In genomic region chr11:87778100-87778765, GRCm38 (mm10) we compare ENCODE assay signal across 9 mouse cellular contexts. TPM values are rescaled to one million over a fixed set of nuclear protein-coding genes. Genes with fewer than 3 reads are reported as not detected.
DNase-seq lines count a peak whose midpoint lies in the region; ATAC-seq lines count a peak whose summit lies in the region.
"Had no signal": no experiment of that assay in that cellular context is flagged by ENCODE, and none has a peak within 500 bp of the region (broad histone marks: within the 10 kb centered on the region; RNA-seq: fewer than 3 reads in every experiment).

No protein-coding gene starts in this region.

- peak overlapping the region; percentile 72 for H3K4me2 ChIP-seq in heart, embryonic 15.5 days
- peak overlapping the region; percentile 54 for H3K4me2 ChIP-seq in liver, embryonic 16.5 days (ENCODE audit: low read depth, low read length)
- H3K4me2 ChIP-seq in neural tube, embryonic 14.5 days (ENCODE audit: low read depth, low read length), result peak overlapping the region; percentile 43

- H3K9me3 ChIP-seq in heart, embryonic 10.5 days, result no peaks in the 10 kb centered on the region
- no peaks in the 10 kb centered on the region for H3K9me3 ChIP-seq in heart, embryonic 15.5 days (replicated peaks)
- no peaks in the 10 kb centered on the region for H3K9me3 ChIP-seq in liver, embryonic 16.5 days (replicated peaks; ENCODE audit: control insufficient read depth, low read length)
- no peaks in the 10 kb centered on the region for H3K9me3 ChIP-seq in neural tube, embryonic 14.5 days (ENCODE audit: control insufficient read depth, low read length)
- H3K9me3 ChIP-seq: G1E had no signal

- ATAC-seq in heart, embryonic 15.5 days (replicated peaks; ENCODE audit: insufficient number of reproducible peaks, insufficient read depth, low FRiP score, low read depth), result peak; percentile 61; the same call in 1 of the 2 replicates
- peak; percentile 72 for ATAC-seq in liver, embryonic 16.5 days (ENCODE audit: low read depth)
- ATAC-seq in neural tube, embryonic 14.5 days (ENCODE audit: low read depth), result peak; percentile 69; the same call in 1 of the 2 replicates

- intact Hi-C loops in heart, postnatal 10 days (cut with DNase I), result no loop called here

- WGBS in heart, embryonic 10.5 days, result 7% methylated on average over 31 of the region's 32 CpGs
- WGBS in heart, embryonic 15.5 days, result 13% methylated on average over 31 of the region's 32 CpGs
- 28% methylated on average over 29 of the region's 32 CpGs for WGBS in liver, embryonic 16.5 days (ENCODE audit: insufficient replicate concordance)
- WGBS in neural tube, embryonic 14.5 days, result 6% methylated on average over 28 of the region's 32 CpGs

- H3K36me3 ChIP-seq in heart, embryonic 10.5 days, result no peaks in the 10 kb centered on the region
- no peaks in the 10 kb centered on the region for H3K36me3 ChIP-seq in heart, embryonic 15.5 days
- no peaks in the 10 kb centered on the region for H3K36me3 ChIP-seq in liver, embryonic 16.5 days (ENCODE audit: control insufficient read depth, insufficient read depth)
- peaks cover 9% of the 10 kb centered on the region for H3K36me3 ChIP-seq in neural tube, embryonic 14.5 days (ENCODE audit: control insufficient read depth, insufficient read depth, low read length)

- peak overlapping the region; percentile 56 for H3K4me3 ChIP-seq in heart, embryonic 10.5 days
- peak overlapping the region; percentile 42 for H3K4me3 ChIP-seq in heart, embryonic 15.5 days
- peak overlapping the region; percentile 20 for H3K4me3 ChIP-seq in liver, embryonic 16.5 days (ENCODE audit: low read depth, low read length)
- H3K4me3 ChIP-seq in neural tube, embryonic 14.5 days (ENCODE audit: low read depth, low read length), result peak overlapping the region; percentile 11; the same call in 1 of the 2 replicates

- H3K27ac ChIP-seq in heart, embryonic 10.5 days, result peak overlapping the region; percentile 56
- H3K27ac ChIP-seq in heart, embryonic 15.5 days, result no peak overlapping the region
- H3K27ac ChIP-seq in liver, embryonic 16.5 days (ENCODE audit: low read length), result no peak overlapping the region
- H3K27ac ChIP-seq in neural tube, embryonic 14.5 days (ENCODE audit: low read depth, low read length), result no peak overlapping the region

- DNase-seq in heart, embryonic 10.5 days (ENCODE audit: low spot score), result peak; percentile 90
- no peak for DNase-seq in heart, postnatal 10 days
- DNase-seq in cerebellum, postnatal 10 days, result peak; percentile 78 to 85
- DNase-seq in kidney, postnatal 14 days, result peak; percentile 90
- peak; percentile 47 to 52 for DNase-seq in urinary bladder, postnatal 36 days (ENCODE audit: low spot score in 2 of 2)

- H3K27me3 ChIP-seq in heart, embryonic 10.5 days (ENCODE audit: insufficient read depth, poor library complexity, severe bottlenecking), result peaks cover 88% of the 10 kb centered on the region
- peaks cover 68% of the 10 kb centered on the region for H3K27me3 ChIP-seq in heart, embryonic 15.5 days
- no peaks in the 10 kb centered on the region; the same call in 1 of the 2 replicates for H3K27me3 ChIP-seq in liver, embryonic 16.5 days (ENCODE audit: control insufficient read depth, insufficient read depth, low read depth, low read length)
- H3K27me3 ChIP-seq in neural tube, embryonic 14.5 days (ENCODE audit: control insufficient read depth, insufficient read depth, low read length), result no peaks in the 10 kb centered on the region

- peaks cover 22% of the 10 kb centered on the region for H3K4me1 ChIP-seq in heart, embryonic 10.5 days
- H3K4me1 ChIP-seq in heart, embryonic 15.5 days (replicated peaks), result peaks cover 15% of the 10 kb centered on the region
- peaks cover 9% of the 10 kb centered on the region for H3K4me1 ChIP-seq in liver, embryonic 16.5 days (ENCODE audit: control insufficient read depth, low read depth, low read length)
- no peaks in the 10 kb centered on the region for H3K4me1 ChIP-seq in neural tube, embryonic 14.5 days (ENCODE audit: control insufficient read depth, insufficient read depth, low read length)

- peak overlapping the region; percentile 43 for H3K9ac ChIP-seq in heart, embryonic 15.5 days
- H3K9ac ChIP-seq in liver, embryonic 16.5 days (ENCODE audit: low read depth, low read length), result no peak overlapping the region
- H3K9ac ChIP-seq in neural tube, embryonic 14.5 days (replicated peaks; ENCODE audit: low read depth, low read length), result 0 out of 2 replicates have a peak overlapping the region, but pooled peaks have one; percentile 18

RNA-seq across cellular contexts. Expression of gene Mpo, which starts 15.1 kb away (rescaled TPM):
- 5.8 and 11.8 TPM in 2 replicates for polyA plus RNA-seq in heart, embryonic 10.5 days (2016; fragmentation: Nextera tagmentation; extraction: Ambion mirVana)
- total RNA-seq in heart, postnatal 10 days (2021), result not detected
- polyA plus RNA-seq in heart, embryonic 15.5 days (2015; fragmentation: Nextera tagmentation; extraction: Ambion mirVana), result 0.69 and 3.8 TPM in 2 replicates
- 420 and 425 TPM in 2 replicates for polyA plus RNA-seq in liver, embryonic 16.5 days (2015; fragmentation: Nextera tagmentation; extraction: Ambion mirVana)
- 0.31 and 2.2 TPM in 2 replicates for polyA plus RNA-seq in neural tube, embryonic 14.5 days (2014; fragmentation: Nextera tagmentation; extraction: Ambion mirVana)

RNA-seq across cellular contexts. Expression of gene Tspoap1, which starts 17.9 kb away (rescaled TPM):
- polyA plus RNA-seq in heart, embryonic 10.5 days (2016; fragmentation: Nextera tagmentation; extraction: Ambion mirVana), result 0.95 and 1.5 TPM in 2 replicates
- under 1 TPM; 0.15 to 0.31 TPM for total RNA-seq in heart, postnatal 10 days (2021)
- 0.24 and 1.9 TPM in 2 replicates for polyA plus RNA-seq in heart, embryonic 15.5 days (2015; fragmentation: Nextera tagmentation; extraction: Ambion mirVana)
- 1.7 and 2.7 TPM in 2 replicates for polyA plus RNA-seq in liver, embryonic 16.5 days (2015; fragmentation: Nextera tagmentation; extraction: Ambion mirVana)
- polyA plus RNA-seq in neural tube, embryonic 14.5 days (2014; fragmentation: Nextera tagmentation; extraction: Ambion mirVana), result 47.8 and 55.2 TPM in 2 replicates

RNA-seq across cellular contexts. Expression of gene Supt4a, which starts 40.9 kb away (rescaled TPM):
- polyA plus RNA-seq in heart, embryonic 10.5 days (2016; fragmentation: Nextera tagmentation; extraction: Ambion mirVana), result 122 and 151 TPM in 2 replicates
- 10 to 100 TPM; 50.5 to 56.9 TPM for total RNA-seq in heart, postnatal 10 days (2021)
- 101 and 103 TPM in 2 replicates for polyA plus RNA-seq in heart, embryonic 15.5 days (2015; fragmentation: Nextera tagmentation; extraction: Ambion mirVana)
- polyA plus RNA-seq in liver, embryonic 16.5 days (2015; fragmentation: Nextera tagmentation; extraction: Ambion mirVana), result 180 and 196 TPM in 2 replicates
- 137 and 139 TPM in 2 replicates for polyA plus RNA-seq in neural tube, embryonic 14.5 days (2014; fragmentation: Nextera tagmentation; extraction: Ambion mirVana)

RNA-seq across cellular contexts. Expression of gene Lpo, which starts 49.9 kb away (rescaled TPM):
- polyA plus RNA-seq in heart, embryonic 10.5 days (2016; fragmentation: Nextera tagmentation; extraction: Ambion mirVana), result 0.04 TPM in 1 of 2 replicates, not detected in the other
- total RNA-seq in heart, postnatal 10 days (2021), result not detected
- polyA plus RNA-seq in heart, embryonic 15.5 days (2015; fragmentation: Nextera tagmentation; extraction: Ambion mirVana), result 0.13 and 0.79 TPM in 2 replicates
- polyA plus RNA-seq in liver, embryonic 16.5 days (2015; fragmentation: Nextera tagmentation; extraction: Ambion mirVana), result not detected in 2 replicates
- polyA plus RNA-seq in neural tube, embryonic 14.5 days (2014; fragmentation: Nextera tagmentation; extraction: Ambion mirVana), result 0.93 and 1.3 TPM in 2 replicates
- total RNA-seq: G1E had no signal
- polyA plus RNA-seq: G1E had no signal

Comparison
In these comparisons a context has a peak if more than half of its experiments do, and no peak if none do; other contexts are left out.
1. DNase-seq: peak in heart, embryonic 10.5 days (single experiment), cerebellum, postnatal 10 days (2 of 2), kidney, postnatal 14 days (single experiment) and urinary bladder, postnatal 36 days (2 of 2); none in heart, postnatal 10 days (0 of 2).
2. RNA of gene Mpo, which starts 15.1 kb away (polyA plus RNA-seq): 420 to 425 TPM in liver, embryonic 16.5 days; 5.8 to 11.8 TPM in heart, embryonic 10.5 days, 0.69 to 3.8 TPM in heart, embryonic 15.5 days and 0.31 to 2.2 TPM in neural tube, embryonic 14.5 days; every median in the first group is over 10 times any median in the second.
3. RNA of gene Tspoap1, which starts 17.9 kb away (polyA plus RNA-seq): 47.8 to 55.2 TPM in neural tube, embryonic 14.5 days; 1.7 to 2.7 TPM in liver, embryonic 16.5 days, 0.95 to 1.5 TPM in heart, embryonic 10.5 days and 0.24 to 1.9 TPM in heart, embryonic 15.5 days; every median in the first group is over 10 times any median in the second.
4. Peak in every context shown above with its lines, with median percentiles within 50 percentile points of each other: H3K4me3 ChIP-seq, ATAC-seq and H3K4me2 ChIP-seq.